Mouse (Mus musculus): ENCODE data around the gene Nrxn1.
"Not testable (repeated sequence)": the region's sequence is repeated elsewhere in the genome, so short reads cannot be mapped to it uniquely, and the experiment has no call there.

Nrxn1 gene

DNA sequence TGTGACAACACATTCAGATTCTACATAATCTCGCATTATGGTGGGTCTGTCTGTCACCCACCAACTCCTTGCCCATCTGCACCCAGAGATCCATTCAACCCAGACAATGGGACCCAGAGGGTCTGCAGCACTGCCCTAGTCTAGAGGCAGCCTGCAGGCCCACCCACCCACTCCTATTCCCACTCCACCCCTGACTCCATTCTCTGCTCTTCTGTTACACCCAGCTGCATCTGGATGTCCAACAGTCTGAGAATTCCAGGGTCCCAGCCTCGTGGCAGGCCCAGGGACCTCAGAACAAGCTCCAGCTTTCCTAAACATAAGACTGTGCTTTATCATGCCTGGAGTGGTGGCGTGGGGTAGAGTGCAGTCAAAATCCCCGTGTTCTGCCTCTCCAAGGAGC is 820.6 kb downstream of the Nrxn1 start:
- DNase-seq (ENCODE audit: low spot score in 2 of 2) = no peak

DNA sequence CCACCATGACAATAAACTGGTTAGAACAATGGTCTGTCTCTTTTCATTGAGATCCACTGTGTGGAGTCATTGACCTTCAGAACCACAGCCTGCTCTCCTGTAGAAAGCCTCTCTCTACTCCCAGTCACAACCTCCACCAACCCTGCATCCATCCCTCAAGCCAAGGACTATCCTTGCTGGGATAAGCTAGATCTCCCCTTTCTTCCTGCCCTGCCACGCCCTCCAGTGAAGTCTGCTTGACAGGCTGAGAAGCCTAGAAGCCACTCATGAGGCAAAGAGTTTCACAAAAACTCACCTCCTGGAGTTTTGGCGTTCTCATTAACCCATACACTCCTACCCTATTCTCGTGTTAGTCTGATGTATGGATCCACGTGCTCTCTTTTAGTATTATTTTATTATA is 821.7 kb downstream of the Nrxn1 start:
- DNase-seq (ENCODE audit: low spot score in 2 of 2) = no peak

DNA sequence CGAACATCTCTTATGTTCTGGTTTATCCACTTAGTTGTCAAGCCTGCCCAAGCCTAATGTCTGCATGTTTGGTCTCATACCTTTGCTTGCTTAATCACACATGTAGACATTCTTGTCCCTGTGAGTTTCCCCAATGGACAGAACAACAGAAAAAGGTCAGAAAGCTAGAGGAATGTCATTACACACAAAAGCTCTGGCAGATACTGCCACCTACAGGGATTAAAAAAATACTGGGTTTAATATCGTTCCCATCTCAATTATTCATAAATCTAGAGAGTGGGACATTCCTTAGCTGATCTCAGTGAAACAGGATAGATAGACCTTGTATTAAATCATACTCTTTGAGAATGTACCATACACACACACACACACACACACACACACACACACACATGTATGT is 823.7 kb downstream of the Nrxn1 start:
- DNase-seq (ENCODE audit: low spot score in 2 of 2) = no peak

DNA sequence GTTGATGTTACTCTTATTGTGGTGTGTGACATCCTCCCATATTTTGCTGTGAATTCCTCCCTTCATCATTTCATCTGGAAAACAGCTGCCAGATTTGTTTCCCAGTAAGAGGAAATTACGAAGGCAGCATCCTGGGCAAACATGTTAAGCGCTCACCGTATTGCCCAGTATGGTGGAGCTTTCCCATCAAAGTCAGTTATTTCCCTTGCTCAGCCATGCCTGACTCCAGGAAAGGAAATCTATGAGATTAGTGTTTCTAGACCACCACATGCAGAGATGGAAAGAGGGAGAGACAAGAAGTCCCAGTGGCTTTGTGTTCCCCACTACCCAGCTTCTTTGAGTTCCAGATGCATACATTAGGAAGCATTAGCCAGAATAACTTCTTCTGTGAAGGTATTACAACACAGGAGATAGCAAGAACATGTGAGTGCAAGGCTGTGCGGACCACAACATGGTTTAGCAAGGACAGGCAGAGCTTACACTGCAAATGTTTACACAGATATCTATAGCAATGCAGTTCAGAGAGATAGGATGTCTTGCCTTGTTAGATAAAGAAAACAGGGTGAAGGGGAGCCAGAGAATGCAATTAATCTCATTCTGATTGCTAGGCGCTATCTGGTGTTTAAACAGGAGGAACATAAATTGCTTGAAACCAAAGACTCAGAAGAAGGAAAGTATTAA is 839.3 kb downstream of the Nrxn1 start:
- no peak for DNase-seq (ENCODE audit: low spot score in 2 of 2)

DNA sequence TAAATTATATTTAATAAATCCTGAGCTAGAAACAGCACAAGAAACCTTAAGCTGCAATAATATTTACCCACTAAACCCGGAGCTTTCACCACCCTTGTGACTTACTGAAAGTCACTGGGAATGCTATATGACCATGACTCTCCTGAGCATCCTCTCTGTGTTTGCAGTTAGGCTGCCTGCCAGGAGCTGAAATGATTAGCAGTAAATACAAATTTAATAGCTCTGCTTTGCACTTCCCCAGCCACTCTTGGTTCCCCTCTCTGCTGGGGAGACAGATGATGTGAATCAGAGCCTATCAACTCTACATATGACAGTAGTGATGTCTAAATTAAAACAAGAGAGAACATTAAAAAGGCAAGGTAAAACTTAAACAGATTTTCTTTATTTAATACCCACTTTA is 840.7 kb downstream of the Nrxn1 start:
- DNase-seq (ENCODE audit: low spot score in 2 of 2) = no peak

DNA sequence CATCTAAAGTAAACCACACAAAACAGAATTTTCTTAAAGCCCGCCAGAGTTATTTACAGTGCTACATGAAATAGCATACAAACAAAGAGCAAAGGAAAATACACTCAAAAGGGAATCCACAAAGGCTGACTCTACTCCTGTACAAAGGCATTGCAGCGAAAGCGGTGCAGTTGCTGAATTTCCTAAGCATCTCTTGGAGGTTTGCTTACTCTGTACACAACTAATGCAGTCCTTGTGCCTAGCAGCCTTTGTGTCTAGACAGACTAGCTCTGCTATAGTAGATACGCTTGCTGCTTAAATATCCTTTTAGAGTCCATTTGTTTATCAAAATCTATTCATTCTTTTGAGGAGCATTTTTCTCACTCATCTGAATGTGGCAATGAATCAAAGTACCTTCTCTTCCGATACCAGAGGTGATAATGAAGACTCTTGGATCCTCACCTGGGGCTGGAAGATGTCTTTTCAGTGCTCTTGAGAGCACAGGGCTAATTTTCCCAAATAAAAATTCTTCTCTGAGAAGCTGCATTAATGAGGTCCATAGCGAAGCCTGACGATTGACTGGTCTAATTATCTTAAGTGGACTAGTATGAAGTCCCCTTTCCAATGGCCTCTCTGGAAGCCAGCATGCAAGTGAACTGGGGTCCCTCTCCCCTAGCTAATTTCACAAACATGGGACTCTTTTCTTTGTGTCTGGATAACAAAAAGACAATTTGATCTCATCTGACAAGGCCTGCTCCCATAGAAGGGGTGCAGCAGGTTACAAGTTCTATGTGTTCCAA is 845.6 kb downstream of the Nrxn1 start:
- no peak for DNase-seq (ENCODE audit: low spot score in 2 of 2)

DNA sequence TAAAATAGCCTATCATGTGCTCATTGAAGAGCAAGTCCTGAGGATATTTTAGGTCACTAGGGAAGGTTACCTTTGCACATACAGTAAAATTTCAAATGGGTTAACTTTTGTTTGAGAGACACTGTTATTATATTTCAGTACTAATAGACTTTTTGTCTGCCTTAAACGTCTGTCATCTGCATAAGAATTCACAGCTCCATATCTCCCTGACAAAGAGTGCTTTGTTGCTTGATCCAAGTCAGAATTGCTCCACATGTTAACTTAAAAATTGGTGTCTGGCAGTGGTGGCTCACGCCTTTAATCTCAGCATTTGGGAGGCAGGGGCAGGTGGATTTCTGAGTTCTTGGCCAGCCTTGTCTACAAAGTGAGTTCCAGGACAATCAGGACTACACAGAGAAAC is 848.5 kb downstream of the Nrxn1 start:
- DNase-seq (ENCODE audit: low spot score in 2 of 2) = no peak

DNA sequence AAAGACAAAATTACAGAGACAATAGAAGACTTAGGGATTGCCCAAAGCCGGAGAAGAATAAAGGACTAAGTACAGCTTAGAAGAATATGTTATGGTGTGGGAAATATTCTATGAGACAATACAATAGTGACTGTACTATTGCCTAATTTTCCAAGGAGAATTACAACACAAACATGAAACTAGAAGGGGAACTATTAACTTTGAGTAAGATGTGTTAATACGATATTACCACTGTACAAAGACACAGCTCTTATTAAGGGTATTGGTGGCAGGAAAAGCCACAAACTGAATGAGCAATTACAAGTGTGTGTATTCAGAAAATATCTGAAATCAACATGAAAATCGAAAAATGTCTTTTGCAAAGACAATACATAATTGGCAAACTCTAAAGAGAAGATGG is 853.9 kb downstream of the Nrxn1 start:
- no peak for DNase-seq (ENCODE audit: low spot score in 2 of 2)

DNA sequence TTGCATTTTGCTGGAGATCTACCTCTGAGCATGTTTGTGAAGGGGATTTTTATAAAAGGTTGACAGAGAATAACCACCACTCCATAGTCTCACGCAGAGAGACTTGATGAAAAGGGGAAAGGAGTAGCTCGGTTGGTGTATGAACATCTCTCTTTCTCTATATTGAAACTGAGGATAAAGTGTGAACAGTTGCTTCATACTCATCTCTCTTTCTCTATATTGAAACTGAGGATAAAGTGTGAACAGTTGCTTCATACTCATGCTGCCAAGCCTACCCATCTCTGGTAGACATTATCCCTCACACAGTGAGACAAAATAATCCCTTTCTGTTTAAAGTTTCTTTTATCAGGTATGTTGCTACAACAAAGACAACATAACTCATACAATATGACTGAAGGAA is 854.4 kb downstream of the Nrxn1 start:
- no peak for DNase-seq (ENCODE audit: low spot score in 2 of 2)

DNA sequence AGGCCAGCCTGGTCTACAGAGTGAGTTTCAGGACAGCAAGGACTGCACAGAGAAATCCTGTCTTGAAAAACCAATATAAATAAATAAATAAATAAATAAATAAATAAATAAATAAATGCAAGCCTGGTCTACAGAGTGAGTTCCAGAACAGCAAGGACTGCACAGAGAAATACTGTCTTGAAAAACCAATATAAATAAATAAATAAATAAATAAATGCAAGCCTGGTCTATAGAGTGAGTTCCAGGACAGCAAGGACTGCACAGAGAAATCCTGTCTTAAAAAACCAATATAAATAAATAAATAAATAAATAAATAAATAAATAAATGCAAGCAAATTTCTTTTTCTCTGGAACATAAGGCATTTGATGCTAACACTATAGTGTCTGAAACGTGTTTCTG is 857.2 kb downstream of the Nrxn1 start:
- DNase-seq (ENCODE audit: low spot score in 2 of 2) = not testable (repeated sequence)

DNA sequence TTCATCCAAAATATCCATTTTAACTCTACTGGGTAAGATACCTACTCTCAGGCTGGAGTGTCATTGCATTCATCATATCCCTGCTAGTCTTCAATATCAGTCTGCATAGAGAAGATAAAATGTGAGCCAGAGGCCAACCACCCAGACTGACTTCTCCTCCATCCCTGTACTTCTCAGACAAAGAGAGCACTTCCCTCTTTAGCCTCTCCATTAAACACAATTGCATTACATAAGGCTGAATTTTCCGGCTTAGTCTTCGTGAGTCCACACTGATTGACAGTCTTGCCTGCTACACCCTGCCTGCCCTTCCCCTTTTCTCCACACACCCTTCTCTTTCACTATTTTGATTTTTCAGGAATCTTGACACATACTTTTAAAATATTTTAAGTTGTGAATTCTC is 858.1 kb downstream of the Nrxn1 start:
- no peak for DNase-seq (ENCODE audit: low spot score in 2 of 2)

DNA sequence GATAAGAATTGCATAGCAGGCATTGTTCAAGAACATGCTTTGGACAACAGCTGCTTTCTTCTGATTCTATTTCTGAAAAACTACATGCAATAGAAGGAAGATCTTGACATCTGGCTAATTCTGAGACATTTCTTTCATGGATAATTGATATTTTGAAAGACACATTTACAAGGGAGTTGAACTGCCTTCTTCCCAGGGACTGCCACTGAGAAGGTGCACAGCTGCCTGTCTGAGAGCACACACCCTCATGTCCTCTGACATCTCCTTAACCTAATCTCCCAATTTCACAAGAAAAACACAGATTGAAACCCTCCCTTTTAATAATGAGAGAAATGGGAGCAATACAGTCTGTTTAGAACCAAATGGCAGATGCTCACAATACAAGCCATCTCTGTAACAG is 884.3 kb downstream of the Nrxn1 start:
- no peak for DNase-seq (ENCODE audit: low spot score in 2 of 2)

DNA sequence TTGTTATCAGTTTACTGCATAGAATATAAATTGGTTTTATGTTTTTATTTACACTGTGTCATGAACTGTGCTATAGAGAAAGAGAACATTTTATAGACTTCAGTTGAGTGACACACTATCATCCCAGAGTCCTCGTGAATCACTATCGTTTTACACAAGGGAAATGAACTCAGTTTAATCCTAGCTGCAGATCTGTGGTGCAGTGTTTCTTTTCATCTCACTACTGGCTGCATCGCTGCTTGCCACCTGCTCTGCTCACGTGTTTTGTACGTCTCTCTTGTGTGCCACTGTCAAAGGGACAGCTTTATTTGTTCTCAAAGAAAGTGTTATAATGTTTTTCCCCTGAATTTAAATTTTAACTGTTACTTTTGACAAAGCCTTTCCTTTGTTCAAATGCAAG is 885.3 kb downstream of the Nrxn1 start:
- DNase-seq (ENCODE audit: low spot score in 2 of 2) = no peak

DNA sequence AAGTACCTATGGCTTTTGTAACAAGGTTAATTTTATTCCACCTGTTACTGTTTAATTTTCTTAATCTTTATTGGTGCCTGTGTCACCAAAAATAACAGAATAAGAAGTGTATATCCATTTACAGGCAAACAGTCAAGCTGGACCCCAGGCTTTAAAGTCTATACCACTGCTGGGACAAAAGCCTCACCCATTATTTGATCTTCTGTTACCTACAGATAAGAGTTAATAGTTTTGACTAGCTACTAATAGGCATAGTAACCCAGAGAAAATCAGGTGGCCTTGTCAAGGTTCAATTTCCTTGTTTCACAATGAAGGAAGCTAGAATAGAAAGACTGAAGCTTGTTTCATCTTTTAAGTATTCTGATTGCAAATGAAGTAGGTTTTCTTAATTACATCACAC is 888.9 kb downstream of the Nrxn1 start:
- no peak for DNase-seq (ENCODE audit: low spot score in 2 of 2)

DNA sequence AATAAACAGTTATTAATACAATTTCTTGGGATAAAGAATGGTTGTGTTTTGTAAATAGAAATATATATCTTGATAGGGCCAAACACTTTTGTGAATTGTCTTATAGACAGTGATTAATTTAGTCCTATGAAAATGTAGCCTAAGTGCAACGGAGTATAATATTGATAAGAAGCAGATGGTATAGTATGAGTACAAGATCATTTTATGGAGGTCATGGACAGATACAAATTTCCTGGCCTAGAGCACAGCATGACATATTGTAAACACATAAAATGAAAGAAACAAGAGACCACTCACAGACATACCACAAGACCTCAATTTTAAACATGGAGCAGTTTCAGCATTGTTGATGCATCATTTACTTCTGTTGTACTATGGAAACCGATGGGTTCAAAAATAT is 890.1 kb downstream of the Nrxn1 start:
- DNase-seq (ENCODE audit: low spot score in 2 of 2) = no peak

DNA sequence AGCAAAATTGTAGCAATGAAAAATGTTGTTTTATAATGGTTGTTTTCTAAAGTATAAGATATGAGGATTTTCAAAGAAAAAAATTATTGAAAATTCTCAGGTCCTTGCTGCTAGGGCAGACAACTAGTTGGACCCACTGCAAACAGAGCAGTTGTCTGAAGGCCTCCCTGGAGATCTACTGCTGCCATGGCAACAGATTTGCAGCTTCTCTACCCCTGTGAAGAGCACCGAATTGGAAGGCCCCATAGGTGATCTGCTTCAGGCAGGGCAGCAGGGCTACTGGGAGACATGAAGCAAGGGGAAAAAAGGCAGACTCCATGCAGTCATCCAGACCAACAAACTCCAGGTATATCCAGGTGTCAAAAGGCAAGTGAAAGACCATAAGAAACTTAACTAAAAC is 896.1 kb downstream of the Nrxn1 start:
- no peak for DNase-seq (ENCODE audit: low spot score in 2 of 2)

DNA sequence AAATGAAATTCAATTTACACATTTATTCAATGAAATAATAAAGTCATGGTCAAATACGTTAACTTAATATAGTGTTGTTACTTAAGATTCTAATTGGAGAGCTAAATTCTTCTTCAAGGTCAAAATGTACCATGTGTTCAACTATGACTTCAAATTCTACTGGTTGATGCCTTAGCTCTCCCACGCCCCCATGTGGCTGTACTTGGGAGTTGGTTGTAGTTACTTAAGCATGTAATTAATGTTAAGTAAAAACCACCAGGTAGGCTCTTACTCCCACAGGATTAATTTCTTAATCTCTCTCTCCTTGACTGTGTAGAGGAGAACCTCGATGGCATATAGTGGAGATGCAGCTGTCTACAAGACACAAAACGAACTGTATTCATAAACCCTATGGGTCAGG is 951.3 kb downstream of the Nrxn1 start:
- no peak for DNase-seq (ENCODE audit: low spot score in 2 of 2)

DNA sequence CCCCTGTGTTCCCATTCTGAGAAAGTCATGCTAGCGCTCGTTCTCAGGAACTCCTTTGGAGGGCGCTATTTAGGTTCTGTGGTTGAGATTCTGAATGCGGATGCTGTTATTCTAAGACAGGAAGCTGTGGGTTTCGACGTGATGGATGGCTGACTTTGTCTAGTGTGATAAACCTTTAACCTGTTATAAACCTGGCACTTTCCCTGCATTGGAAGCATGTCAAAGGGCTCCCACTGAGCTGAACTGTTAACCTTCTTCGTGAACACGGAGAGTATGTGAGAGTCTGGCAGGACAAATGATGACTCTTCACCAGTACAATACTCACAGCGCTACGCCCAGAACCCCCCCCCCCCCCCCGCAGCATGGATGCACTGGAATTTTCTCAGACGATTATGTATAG is 962.0 kb downstream of the Nrxn1 start:
- no peak for DNase-seq (ENCODE audit: low spot score in 2 of 2)

DNA sequence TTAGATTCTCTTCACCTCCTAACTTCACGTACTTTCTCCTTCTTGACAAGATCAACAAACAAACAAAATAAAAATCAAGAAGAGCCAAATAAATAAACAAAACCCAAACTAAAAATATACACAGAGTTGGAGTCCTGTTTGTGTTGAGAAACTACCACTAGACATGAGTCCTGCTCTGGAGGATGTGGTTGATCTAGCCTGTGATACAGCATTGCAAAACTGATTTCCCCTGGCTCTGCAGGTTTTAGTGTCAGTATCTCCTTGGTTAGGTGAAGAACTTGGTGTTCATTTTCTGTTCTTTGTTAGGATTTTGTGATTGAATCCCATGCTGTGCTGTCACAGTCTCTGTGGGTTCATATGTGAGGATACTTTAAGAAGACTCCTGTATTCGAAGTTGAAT is 963.7 kb downstream of the Nrxn1 start:
- DNase-seq (ENCODE audit: low spot score in 2 of 2) = no peak

DNA sequence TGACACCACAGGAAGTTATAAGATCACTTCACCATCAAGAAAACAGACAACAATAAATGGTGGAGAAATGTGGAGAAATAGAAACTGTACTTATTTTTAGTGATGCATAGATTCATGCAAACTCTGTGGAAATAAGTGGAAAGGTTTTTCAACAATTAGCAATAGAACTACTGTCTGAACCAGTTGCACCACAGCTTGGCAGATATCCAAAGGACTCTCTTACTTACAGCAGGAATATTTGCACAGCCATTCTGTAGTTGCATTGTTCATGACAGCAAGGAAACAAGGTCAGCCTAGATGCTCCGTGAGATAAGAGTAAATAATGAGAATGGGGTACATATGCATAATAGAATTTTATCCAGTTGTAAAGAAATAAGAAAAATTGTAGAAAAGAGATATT is 965.3 kb downstream of the Nrxn1 start:
- DNase-seq (ENCODE audit: low spot score in 2 of 2) = no peak

DNA sequence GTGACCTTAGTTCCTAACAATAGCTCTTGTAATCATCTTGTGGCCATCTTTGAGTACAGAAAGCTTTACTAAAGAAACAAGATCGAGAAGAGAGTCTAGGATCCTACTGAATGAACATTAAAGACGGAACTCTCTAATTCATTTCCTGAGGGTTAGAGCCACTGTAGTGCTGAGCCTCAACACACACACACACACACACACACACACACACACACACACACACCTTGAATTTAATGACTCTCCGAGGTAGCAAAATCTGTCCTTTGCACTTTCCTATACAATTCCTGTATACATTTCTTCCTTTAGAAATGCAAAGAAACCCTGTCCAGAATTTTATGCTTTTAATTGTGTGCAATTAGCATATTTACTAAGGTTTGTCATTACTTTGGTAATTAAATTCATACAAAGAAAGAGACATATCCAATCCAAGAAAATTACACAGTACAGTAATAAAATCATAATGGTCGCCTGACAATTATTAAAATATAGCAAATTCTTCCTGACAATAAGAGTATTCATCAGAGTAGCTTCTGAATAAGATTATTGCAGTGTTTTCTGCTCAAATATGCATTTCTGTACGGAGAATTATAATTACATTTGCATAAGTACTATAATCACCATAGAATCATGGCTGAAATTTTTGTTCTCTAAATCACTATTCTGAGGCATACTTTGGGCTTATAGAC is 969.9 kb downstream of the Nrxn1 start:
- no peak for DNase-seq (ENCODE audit: low spot score in 2 of 2)

DNA sequence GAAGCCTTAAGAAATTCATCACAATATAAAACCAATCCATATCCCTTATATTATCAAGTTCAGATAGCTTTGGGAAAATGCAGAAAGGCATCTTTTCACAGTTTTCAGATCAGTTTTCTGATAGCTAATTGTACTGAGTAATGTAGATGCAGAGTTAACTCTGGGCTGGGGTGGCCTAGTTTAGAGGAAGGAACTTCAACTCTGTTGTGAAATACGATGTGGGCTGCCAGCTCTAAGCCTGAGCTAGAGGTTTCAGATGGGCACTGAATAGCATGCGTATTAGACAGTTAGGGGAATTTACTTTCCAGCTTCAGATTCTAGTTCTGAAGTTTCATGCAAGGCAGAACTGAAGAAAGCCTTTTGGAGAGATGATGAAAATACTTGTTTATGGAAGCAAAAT is 976.6 kb downstream of the Nrxn1 start:
- DNase-seq (ENCODE audit: low spot score in 2 of 2) = no peak

DNA sequence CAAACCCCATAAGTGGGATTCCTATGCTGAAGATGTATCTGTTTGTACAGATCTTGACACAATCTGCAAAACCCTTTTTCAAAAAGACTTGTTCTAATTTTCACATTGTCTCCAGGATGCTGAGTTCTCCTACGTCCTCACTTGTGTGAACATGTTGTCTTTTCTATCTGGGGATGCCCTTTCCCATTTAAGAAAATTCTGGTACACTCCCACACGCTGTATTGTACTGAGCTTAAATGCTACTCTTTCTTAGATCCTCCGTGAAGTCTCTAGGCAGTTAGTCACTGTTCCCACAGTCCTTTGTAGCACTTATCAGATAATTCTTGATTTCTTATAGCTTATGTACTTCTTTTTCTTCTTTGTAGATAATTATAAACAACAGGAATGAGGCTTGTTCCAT is 997.9 kb downstream of the Nrxn1 start:
- DNase-seq (ENCODE audit: low spot score in 2 of 2) = peak; percentile 33 to 52

Data from frontal cortex, postnatal 36 days (tissue).